Mouse (Mus musculus) cerebellum, postnatal 10 days (tissue): ENCODE measurements around the gene Dhx29.
A peak's percentile ranks its signal among the peaks of the same experiment; 100 is the strongest.
"Not testable (repeated sequence)": the region's sequence is repeated elsewhere in the genome, so short reads cannot be mapped to it uniquely, and the experiment has no call there.

Experiments used
- DNase-seq, 2 experiments: peaks; one replicate each; pipeline ENCODE4 v3.0.0; 2021; ENCODE audit warnings: mixed read lengths in 2 of 2

The Dhx29 gene

DNA sequence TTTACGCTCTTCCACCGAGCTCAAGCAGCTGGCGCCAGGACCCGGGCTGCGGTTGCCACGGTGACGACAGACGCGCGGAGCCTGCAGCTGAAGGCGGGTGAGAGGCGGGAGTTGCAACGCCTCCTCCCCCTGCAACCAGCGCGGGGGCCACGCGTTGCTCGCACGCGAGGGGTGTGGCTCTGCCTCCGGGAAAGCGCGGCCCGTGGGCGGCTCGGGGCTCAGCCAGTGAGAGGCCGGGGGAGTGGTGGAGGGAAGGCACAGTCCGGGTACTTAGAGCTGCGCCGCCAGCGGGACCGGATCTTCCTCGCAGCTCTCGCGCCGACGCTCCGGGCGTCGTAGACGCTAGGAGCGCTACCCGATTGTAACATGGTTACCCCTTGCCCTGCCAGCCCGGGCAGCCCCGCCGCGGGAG is 60.3 kb downstream of the Dhx29 start, which contains the start of gene Ccno:
TSS of gene Ccno (plus strand) at position 271 of the 412 bp plus-strand sequence.
- DNase-seq, result peak; percentile 90 to 96

DNA sequence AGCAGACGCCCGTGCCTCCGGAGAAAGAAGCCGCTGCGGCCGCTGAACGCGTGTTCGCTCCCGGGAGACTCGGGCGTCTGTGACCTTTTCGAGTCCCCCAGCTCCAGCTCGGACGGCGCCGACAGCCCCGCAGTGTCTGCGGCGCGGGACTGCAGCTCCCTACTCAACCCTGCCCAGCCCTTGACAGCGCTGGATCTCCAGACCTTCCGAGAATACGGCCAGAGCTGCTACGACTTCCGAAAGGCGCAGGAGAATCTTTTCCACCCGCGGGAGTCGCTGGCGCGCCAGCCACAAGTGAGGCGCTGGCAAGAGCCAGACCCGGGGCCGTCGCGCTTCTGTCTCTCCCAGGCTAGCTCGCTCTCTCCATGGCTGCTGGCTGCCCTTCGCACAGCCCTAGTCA is 60.7 kb downstream of the Dhx29 start:
- DNase-seq, result peak in 1 of 2 experiments; percentile 54

DNA sequence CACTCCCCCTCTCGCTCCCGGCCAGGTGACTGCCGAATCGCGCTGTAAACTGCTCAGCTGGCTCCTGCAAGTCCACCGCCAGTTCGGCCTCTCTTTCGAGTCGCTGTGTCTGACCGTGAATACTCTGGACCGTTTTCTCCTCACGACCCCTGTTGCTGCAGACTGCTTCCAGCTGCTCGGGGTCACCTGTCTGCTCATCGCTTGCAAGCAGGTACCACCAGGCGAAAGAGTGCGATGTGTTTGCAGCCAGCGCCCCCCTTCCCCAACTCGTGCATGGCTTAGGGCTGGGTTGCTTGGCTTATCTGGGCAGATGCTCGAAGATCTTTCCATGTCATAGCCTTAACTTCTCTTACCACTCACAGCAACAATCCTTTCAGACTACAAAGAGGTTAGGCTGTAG is 61.6 kb downstream of the Dhx29 start:
- DNase-seq, result peak; percentile 22 to 35

DNA sequence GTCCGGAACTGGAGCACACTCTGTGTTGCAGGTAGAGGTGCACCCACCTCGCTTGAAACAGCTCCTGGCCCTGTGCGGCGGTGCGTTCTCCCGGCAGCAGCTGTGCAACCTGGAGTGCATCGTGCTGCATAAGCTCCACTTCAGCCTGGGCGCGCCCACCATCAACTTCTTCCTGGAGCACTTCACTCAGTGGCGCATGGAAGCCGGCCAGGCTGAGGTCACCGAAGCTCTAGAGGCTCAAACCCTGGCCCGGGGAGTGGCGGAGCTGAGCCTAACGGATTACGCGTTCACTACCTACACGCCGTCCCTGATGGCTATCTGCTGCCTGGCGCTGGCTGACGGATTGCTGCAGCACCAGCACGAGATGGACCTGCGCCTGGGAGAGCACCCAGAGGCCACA is 62.3 kb downstream of the Dhx29 start:
- peak in 1 of 2 experiments; percentile 34 for DNase-seq

DNA sequence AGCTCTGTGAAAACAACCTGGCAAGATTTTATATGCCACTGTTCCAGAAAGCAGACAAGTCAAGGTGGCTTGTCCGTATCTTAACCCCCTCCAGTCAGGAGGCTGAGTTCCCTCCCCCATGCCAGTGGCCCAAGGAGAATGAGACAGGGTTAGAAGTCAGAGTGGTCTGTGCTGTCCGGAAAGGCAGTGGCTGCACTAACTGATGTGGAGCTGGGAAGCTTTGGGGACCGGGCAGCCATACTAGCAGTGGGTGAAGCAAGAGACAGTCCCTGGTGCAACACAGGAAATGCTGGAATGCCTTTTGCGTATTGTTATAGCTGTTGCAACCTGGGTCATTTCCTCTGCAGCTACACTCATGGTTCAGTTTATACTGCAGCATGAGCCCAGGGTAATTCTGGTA is 63.1 kb downstream of the Dhx29 start:
- no peak for DNase-seq

DNA sequence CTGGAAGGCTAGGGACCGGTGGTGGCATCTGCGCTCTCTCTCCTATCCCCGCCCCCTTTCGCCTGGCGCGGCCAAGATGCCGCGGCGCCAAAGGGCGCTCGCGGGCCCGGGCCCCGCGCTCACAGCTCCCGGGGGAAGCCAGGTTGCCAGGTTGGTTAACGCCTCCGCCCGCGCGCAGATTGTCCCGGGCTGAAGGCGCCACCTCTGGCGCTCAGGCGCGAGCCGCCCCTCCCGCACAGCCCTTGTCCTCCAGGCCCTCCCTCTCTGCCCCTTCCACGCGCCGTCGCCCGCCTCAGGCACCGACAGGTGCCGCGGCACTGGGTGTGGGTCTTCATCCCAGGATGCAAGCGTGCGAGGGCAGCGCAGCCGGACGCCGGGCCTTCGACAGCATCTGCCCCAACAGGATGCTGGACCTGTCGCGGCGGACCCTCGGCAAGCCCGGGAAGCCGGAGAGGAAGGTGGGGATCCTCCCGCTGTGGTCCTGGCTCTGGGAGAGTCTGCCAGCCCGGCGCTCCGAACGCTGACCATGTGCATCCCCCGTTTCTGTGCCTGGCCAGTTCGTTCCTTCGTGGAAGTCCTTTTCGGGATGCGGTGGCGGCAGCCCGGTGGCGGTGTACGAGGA is 66.4 kb downstream of the Dhx29 start, which contains the start of gene Mcidas:
TSS of gene Mcidas (plus strand) at position 315 of the 622 bp plus-strand sequence.
- peak; percentile 68 to 82 for DNase-seq

DNA sequence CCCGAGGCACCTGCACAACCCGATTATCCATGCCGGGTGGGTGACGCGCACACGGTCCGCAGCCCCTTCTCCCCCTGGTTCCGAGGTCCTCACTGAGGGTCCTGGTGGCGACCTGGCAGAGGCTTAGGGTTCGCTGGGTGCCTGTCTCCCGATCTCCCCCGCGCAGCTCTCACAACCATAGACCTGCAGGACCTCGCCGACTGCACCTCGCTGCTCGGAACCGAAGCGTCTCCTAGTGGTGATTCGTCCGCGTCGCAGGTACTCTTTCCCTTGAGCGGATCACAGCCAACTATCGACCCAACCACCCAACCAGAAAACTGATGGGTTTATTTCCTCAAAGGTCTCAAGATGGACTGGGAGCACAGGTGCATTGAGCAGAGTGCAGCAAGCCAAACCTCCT is 66.9 kb downstream of the Dhx29 start:
- DNase-seq, result peak; percentile 84 to 87

DNA sequence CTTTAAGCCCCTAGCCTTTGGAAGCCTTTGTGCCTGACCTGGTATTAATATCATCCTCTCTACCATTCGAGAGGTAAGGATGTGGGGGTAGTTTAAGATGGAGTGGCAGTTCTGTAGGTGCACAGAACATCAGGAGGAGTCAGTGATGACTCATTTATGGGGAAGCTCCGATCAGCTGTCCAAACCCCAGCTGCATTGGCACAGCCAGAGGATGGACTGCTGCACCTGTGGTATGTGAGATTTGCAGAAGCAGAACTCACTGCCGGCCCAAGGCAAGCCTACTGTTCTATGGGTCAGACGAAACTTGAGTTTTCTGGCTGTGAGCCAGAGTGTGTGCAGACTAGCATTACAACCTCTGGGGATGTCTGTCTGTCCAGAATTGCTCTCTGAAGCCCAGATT is 69.2 kb downstream of the Dhx29 start:
- DNase-seq, result peak in 1 of 2 experiments; percentile 9

DNA sequence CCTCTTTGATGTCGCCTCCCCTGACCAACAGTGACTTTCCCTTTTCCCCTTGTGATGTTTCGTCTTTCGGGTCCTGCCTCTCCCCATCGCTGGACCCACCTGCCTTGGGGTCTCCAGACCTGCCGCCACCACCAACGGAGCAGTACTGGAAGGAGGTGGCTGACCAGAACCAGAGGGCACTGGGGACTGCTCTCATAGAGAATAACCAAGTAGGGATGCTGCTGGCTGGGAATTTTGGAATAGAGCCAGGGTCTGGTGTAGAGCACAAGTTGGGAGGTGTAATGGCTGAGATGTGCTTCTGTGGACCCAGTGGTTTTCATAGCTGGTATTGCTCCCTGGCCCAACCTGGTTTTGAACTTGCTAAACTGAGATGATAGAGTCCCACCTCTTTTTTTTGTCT is 70.1 kb downstream of the Dhx29 start:
- peak; percentile 39 to 51 for DNase-seq

DNA sequence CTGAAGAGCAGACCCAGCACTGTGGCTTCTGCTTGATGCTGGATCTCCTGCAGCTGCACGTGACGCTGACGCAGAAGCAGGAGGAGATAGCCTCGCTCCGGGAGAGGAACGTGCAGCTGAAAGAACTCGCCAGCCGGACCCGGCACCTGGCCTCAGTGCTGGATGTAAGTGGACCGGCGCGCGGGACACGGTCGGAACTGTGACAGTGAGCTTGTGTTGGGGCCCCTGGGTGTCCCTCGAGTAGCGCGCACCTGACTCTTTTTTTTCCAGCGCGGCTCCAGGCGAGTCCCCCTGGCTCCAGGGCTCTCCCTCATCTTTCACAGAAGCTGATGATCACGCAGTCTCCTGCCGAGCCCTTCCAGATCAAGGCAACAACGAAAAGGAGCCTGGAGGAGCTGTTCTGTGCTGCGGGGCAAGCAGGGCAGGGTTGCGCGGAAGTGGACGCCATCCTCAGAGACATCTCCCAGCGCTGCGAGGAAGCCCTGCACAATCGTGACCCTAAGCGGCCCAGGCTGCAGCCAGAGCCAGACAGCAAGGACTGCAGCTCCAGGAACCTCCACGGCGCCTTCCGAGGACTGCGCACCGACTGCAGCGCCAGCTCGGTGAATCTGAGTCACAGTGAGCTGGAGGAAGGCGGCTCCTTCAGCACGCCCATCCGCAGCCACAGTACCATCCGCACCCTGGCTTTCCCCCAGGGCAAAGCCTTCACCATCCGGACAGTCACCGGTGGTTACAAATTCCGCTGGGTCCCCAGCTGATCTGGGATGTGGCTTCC is 71.4 kb downstream of the Dhx29 start:
- DNase-seq, result peak; percentile 38 to 42

DNA sequence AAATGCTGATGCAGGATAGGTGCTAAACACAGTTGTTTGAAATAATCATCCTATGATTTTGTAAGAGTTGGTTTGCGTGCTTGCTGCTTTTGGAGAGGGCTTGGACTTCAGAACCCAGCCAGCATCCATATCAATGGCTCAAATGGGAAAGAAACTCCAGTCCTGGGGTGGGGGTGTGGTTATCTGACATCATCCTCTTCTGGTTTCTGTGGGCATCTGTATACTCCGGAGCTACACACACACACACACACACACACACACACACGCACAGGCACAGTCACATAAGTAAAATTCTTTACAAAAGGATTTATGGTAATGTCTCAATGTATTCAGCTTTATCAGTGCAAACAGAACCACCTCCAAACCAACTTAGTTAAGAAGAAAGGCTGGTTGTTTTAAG is 72.8 kb downstream of the Dhx29 start:
- DNase-seq, result no peak

DNA sequence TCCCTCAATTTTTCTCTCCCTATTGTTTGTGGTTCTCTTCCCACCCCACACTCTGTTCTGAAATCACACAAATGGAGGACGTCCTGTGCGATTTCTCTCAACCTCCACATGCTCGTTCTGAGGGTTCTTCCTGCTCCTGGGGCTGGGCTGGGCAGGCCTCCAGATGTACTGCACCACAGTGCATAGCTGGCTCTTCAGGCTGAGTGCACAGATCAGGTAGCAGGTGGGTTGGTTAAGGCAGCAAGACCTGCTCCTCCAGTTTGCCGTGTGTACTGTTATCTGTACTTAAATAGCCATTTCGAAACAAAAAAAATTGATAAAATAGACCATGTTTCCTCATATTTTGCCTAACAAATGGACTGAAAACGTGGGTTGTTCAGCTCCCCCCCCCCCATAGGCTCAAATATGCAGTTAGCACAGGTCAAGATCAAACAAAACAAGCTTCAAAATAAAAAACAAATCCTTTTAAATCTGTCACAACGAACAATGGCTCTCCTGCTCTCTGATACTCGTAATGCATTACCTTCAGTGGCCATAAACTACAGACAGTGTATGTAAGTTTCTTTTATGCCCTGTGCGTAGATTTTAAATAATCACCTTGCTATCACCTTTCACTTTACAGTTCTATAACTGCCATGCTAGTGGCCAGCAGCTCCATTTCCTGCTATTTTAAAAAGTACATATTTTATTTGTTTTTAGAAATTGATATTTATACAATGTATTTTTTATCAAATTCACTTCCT is 73.5 kb downstream of the Dhx29 start:
- peak in 1 of 2 experiments; percentile 8 for DNase-seq

DNA sequence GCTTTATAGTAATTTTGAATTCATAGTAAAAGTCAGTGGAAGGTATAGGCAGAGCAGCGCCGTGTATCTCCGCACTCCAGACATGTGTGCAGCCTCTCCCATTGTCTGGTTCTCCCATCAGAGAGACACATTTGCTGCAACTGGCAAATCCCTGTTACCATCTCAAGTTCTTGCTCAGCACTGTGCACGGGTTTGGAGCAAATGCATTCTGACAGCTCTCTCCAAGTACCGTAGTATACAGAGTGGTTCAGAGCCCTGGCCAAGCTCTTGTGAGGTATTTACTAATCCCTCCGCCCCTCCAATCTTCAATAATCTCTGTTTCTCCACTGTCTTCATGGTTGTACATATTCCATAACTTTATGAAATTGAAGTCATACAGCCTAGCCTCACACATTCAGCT is 85.4 kb downstream of the Dhx29 start:
- DNase-seq, result no peak

DNA sequence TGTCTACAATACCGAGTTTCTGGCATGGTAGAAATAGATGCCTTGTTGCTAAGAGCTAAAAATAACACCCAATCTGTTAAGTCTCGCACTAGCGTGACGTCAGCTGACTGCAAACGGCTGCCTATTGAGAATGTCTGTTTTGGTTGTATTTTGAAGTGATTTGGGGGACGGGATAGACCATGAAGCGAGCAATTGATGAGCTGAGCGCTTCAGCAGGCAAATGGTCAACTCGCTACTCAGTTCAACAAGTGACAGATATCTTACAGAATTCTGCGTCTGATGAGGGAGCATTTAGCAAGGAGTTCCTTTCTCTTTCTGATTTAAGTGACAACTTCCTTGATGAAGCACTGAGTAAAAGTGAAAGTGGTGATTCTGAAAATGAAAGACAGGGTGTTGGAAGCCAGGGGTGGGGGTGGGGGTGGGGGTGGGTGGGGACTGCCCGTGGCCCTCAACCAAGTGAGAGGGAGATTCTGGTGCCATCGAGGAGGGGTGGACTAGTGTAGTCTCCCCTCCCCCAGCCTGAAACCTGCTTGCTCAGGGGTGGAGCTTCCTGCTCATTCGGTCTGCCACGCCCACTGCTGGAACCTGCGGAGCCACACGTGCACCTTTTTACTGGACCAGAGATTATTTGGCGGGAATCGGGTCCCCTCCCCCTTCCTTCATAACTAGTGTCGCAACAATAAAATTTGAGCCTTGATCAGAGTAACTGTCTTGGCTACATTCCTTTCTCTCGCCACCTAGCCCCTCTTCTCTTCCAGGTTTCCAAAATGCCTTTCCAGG is 86.1 kb downstream of the Dhx29 start:
- not testable (repeated sequence) for DNase-seq
